Mouse (Mus musculus): ENCODE measurements at regions not wholly inside any gene's neighbourhood (a gene's known extent, or its start where the extent isn't known, plus 50 kb on each side); places are given as distances from the start of the nearest gene placed in this dataset.

DNA sequence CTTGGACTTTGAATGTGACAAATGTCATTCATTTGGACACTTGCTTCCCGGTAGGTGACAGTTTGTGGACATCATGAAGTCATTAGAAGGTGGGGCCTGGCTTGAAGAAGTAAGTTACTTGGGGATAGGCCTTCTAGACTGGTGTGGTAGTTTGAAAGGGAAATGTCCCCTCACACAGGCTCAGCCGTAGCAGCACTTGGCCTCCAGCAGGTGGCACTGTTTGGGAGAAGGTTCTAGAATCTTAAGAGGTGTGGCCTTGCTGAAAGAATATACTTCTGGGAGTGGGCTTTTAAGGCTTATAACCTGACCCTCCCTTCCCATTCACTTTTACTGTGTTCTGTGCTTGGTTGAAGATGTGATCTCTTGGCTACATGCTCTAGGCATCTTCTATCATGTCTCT lies 331.5 kb upstream of the Tmem132c start:
- no peaks in the 10 kb centered on the region for H3K9me3 ChIP-seq (replicated peaks; ENCODE audit: low read length)
- DNase-seq (ENCODE audit: low spot score): peak; percentile 1
- H3K27me3 ChIP-seq (ENCODE audit: insufficient read depth, low read length): no peaks in the 10 kb centered on the region
- no peak for ATAC-seq (replicated peaks; ENCODE audit: low FRiP score, low read depth)
- H3K27ac ChIP-seq: no peak overlapping the region
- WGBS: 86% methylated on average over 2 of the region's 2 CpGs
- no peak overlapping the region for H3K4me2 ChIP-seq (ENCODE audit: low read length)
- peak; percentile 39 for TF ChIP-seq CTCF (IDR thresholded peaks at IDR 0.05; ENCODE audit: low read depth)
- H3K4me1 ChIP-seq (replicated peaks; ENCODE audit: insufficient read depth, low read length): no peaks in the 10 kb centered on the region
- H3K4me3 ChIP-seq (replicated peaks; ENCODE audit: low read depth, low read length): no peak overlapping the region
- H3K9ac ChIP-seq (ENCODE audit: low read depth, low read length): no peak overlapping the region
- no peaks in the 10 kb centered on the region for H3K36me3 ChIP-seq (ENCODE audit: insufficient read depth, low read length)

DNA sequence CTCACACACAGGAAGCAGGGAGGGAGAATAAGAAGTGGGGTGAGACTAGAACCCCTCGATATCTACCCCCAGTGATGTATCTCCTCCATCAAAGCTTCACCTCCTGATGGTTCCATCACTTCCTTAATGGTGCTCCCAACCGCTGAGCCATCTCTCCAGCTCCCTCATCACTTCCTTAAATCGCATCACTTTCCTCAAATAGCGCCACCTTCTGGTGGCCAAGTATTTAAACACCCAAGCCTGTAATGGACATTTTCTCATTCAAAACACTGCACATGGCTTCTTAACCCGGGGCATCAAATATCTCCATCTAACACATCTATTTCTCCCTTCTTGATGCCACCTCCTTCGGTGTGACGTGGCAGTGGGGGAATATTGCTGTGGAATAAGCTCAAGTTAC lies 324.3 kb upstream of the Tmem132c start:
- 70% methylated on average over 7 of the region's 7 CpGs for WGBS
- Histone ChIP-seq H3K4me3 (replicated peaks; ENCODE audit: low read depth, low read length) (no peak overlapping the region), H3K27me3 (ENCODE audit: insufficient read depth, low read length) (no peaks in the 10 kb centered on the region), H3K27ac (no peak overlapping the region), H3K4me1 (replicated peaks; ENCODE audit: insufficient read depth, low read length) (no peaks in the 10 kb centered on the region), H3K4me2 (ENCODE audit: low read length) (no peak overlapping the region), H3K36me3 (ENCODE audit: insufficient read depth, low read length) (no peaks in the 10 kb centered on the region), H3K9ac (ENCODE audit: low read depth, low read length) (no peak overlapping the region), H3K9me3 (replicated peaks; ENCODE audit: low read length) (no peaks in the 10 kb centered on the region; the same call in 1 of the 2 replicates)
- no peak for ATAC-seq (replicated peaks; ENCODE audit: low FRiP score, low read depth)
- no peak for DNase-seq (ENCODE audit: low spot score)
- no peak for TF ChIP-seq CTCF (IDR thresholded peaks at IDR 0.05; ENCODE audit: low read depth)

DNA sequence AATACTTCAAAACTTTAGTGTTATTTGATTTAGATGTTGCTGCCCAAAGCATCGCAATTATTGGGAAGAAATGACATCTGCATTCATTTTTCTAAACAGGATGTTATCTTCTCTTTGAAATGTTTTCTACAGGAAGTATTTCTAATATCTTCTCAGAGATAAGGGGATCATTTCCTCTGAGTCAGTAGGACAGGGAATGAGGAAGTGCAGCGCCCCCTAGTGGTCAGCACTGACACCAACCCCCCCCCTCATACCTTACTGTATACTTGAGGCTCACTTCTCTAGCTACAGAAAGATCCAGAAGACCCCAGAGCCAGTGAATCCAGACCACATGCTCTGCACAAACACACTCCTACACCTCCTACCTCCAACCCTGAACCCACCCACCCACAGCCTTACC lies 308.1 kb upstream of the Tmem132c start:
- WGBS: 61% methylated on average over 2 of the region's 2 CpGs
- no peak for ATAC-seq (replicated peaks; ENCODE audit: low FRiP score, low read depth)
- Histone ChIP-seq H3K27me3 (ENCODE audit: insufficient read depth, low read length) (no peaks in the 10 kb centered on the region), H3K9me3 (replicated peaks; ENCODE audit: low read length) (no peaks in the 10 kb centered on the region), H3K4me2 (ENCODE audit: low read length) (no peak overlapping the region), H3K27ac (no peak overlapping the region), H3K4me3 (replicated peaks; ENCODE audit: low read depth, low read length) (no peak overlapping the region), H3K9ac (ENCODE audit: low read depth, low read length) (no peak overlapping the region), H3K36me3 (ENCODE audit: insufficient read depth, low read length) (no peaks in the 10 kb centered on the region), H3K4me1 (replicated peaks; ENCODE audit: insufficient read depth, low read length) (no peaks in the 10 kb centered on the region)
- TF ChIP-seq CTCF (IDR thresholded peaks at IDR 0.05; ENCODE audit: low read depth): peak; percentile 24; the same call in 1 of the 2 replicates
- no peak for DNase-seq (ENCODE audit: low spot score)

DNA sequence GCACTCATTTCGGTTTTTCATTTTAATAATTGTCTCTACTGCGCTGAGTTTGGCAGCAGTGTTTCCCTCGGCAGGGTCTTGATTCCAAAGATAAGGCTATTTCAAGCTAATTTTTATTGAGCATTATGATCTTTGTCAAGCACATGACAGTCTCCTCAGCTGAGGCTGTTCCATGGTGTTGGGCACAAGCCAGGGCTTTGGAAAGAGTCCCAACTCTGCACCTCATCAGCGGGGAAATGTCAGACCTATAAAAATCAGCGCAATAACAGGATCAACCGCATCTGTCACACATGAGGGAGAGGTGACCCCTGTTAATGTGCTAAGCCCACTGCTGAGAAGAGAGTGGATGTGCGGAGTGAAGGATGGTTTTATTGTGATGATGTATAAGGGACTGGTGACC lies 296.7 kb upstream of the Tmem132c start:
- no peak for TF ChIP-seq CTCF (IDR thresholded peaks at IDR 0.05; ENCODE audit: low read depth)
- H3K9ac ChIP-seq (ENCODE audit: low read depth, low read length): no peak overlapping the region
- H3K4me3 ChIP-seq (replicated peaks; ENCODE audit: low read depth, low read length): no peak overlapping the region
- no peak overlapping the region for H3K27ac ChIP-seq
- H3K36me3 ChIP-seq (ENCODE audit: insufficient read depth, low read length): no peaks in the 10 kb centered on the region
- 73% methylated on average over 7 of the region's 7 CpGs for WGBS
- H3K27me3 ChIP-seq (ENCODE audit: insufficient read depth, low read length): no peaks in the 10 kb centered on the region
- ATAC-seq (replicated peaks; ENCODE audit: low FRiP score, low read depth) (no peak), DNase-seq (ENCODE audit: low spot score) (no peak)
- H3K9me3 ChIP-seq (replicated peaks; ENCODE audit: low read length): no peaks in the 10 kb centered on the region
- no peak overlapping the region for H3K4me2 ChIP-seq (ENCODE audit: low read length)
- no peaks in the 10 kb centered on the region for H3K4me1 ChIP-seq (replicated peaks; ENCODE audit: insufficient read depth, low read length)

DNA sequence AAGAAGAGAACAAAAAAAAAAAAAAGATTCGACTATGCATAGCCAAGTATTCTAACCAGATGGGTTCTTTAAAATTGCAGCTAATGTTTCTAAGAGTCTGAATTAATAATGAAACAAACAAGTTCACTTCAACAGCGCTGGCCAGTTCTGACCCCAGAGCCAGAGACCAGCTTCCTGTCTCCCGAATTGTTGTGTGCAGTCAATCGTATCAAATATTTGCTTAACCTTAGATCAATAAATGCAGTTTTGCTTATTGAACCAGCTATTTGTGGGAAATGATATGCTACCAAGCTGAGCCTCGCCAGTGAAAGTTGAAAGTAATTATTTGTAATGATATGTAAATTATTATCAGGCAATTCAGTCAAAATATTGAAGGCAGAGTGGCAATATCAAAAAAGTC lies 287.4 kb upstream of the Tmem132c start:
- Histone ChIP-seq H3K27me3 (ENCODE audit: insufficient read depth, low read length) (no peaks in the 10 kb centered on the region), H3K27ac (no peak overlapping the region), H3K4me1 (replicated peaks; ENCODE audit: insufficient read depth, low read length) (no peaks in the 10 kb centered on the region), H3K4me3 (replicated peaks; ENCODE audit: low read depth, low read length) (no peak overlapping the region), H3K9ac (ENCODE audit: low read depth, low read length) (no peak overlapping the region), H3K4me2 (ENCODE audit: low read length) (no peak overlapping the region), H3K9me3 (replicated peaks; ENCODE audit: low read length) (no peaks in the 10 kb centered on the region), H3K36me3 (ENCODE audit: insufficient read depth, low read length) (no peaks in the 10 kb centered on the region)
- ATAC-seq (replicated peaks; ENCODE audit: low FRiP score, low read depth) (no peak), DNase-seq (ENCODE audit: low spot score) (no peak)
- 51% methylated on average over 5 of the region's 5 CpGs for WGBS
- TF ChIP-seq CTCF (IDR thresholded peaks at IDR 0.05; ENCODE audit: low read depth): no peak

DNA sequence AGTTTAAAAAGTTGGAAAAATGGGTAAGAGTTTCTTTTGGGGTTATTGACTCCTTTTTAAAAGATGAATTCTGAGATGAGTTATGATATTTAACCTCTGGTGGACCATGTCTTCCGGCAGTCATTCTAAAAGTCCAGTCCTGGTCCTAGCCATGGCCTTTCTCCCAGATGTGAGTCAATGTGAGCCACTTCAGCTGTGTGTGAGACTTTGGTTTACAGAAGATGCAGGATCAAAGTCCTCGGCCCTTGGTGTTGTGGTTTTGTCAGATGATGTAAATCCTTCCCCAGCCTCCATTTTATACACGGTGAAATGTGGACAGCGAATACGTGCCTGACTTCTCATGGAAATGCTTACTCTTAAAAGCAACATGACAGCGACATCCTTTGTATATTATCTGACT lies 287.0 kb upstream of the Tmem132c start:
- H3K9ac ChIP-seq (ENCODE audit: low read depth, low read length): no peak overlapping the region
- no peak overlapping the region for H3K4me2 ChIP-seq (ENCODE audit: low read length)
- no peak overlapping the region for H3K4me3 ChIP-seq (replicated peaks; ENCODE audit: low read depth, low read length)
- no peaks in the 10 kb centered on the region for H3K36me3 ChIP-seq (ENCODE audit: insufficient read depth, low read length)
- TF ChIP-seq CTCF (IDR thresholded peaks at IDR 0.05; ENCODE audit: low read depth): no peak
- no peaks in the 10 kb centered on the region for H3K27me3 ChIP-seq (ENCODE audit: insufficient read depth, low read length)
- H3K27ac ChIP-seq: no peak overlapping the region
- 83% methylated on average over 6 of the region's 6 CpGs for WGBS
- no peak for ATAC-seq (replicated peaks; ENCODE audit: low FRiP score, low read depth)
- H3K4me1 ChIP-seq (replicated peaks; ENCODE audit: insufficient read depth, low read length): no peaks in the 10 kb centered on the region
- no peak for DNase-seq (ENCODE audit: low spot score)
- no peaks in the 10 kb centered on the region for H3K9me3 ChIP-seq (replicated peaks; ENCODE audit: low read length)

DNA sequence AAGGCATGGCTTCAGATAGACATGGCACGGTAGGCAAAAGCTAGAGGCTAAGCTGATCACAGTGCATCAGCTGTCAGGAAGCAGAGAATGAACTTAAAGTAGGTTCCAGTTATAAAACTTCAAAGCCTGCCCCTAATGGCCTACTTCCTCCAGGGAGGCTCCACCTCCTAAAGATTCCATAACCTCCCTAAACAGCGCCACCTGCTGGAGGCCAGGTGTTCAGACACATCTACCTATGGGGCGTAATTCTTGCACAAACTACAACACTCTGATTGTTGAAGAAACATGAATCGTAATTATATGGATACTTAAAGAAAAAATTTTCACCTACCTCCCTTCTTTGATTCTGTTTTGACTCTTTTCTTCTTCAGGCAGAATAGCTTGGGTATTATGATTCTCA lies 277.0 kb upstream of the Tmem132c start:
- Histone ChIP-seq H3K4me2 (ENCODE audit: low read length) (no peak overlapping the region), H3K4me3 (replicated peaks; ENCODE audit: low read depth, low read length) (no peak overlapping the region), H3K27me3 (ENCODE audit: insufficient read depth, low read length) (no peaks in the 10 kb centered on the region), H3K27ac (no peak overlapping the region), H3K36me3 (ENCODE audit: insufficient read depth, low read length) (no peaks in the 10 kb centered on the region), H3K9me3 (replicated peaks; ENCODE audit: low read length) (no peaks in the 10 kb centered on the region), H3K4me1 (replicated peaks; ENCODE audit: insufficient read depth, low read length) (no peaks in the 10 kb centered on the region), H3K9ac (ENCODE audit: low read depth, low read length) (no peak overlapping the region)
- 89% methylated on average over 4 of the region's 4 CpGs for WGBS
- DNase-seq (ENCODE audit: low spot score) (no peak), ATAC-seq (replicated peaks; ENCODE audit: low FRiP score, low read depth) (no peak)
- no peak for TF ChIP-seq CTCF (IDR thresholded peaks at IDR 0.05; ENCODE audit: low read depth)
